Mouse (Mus musculus) cerebellum, adult 2 months (tissue): Measurements from ENCODE around the gene Rab20.

Experiments
- CTCF ChIP-seq: fragments of 200-500 bp; IDR thresholded peaks from 2 replicates; pipeline ENCODE4 v1.5.1; 2011; ENCODE audit warnings: low read depth, mild to moderate bottlenecking, control low read depth, low read length, moderate library complexity, borderline replicate concordance; ENCODE audit not compliant: insufficient read depth
- POLR2A ChIP-seq: fragments of 200-500 bp; IDR thresholded peaks from 2 replicates; pipeline ENCODE4 v1.6.1; 2011; ENCODE audit warnings: low read length, control low read depth, borderline replicate concordance; ENCODE audit not compliant: insufficient read depth

DNA sequence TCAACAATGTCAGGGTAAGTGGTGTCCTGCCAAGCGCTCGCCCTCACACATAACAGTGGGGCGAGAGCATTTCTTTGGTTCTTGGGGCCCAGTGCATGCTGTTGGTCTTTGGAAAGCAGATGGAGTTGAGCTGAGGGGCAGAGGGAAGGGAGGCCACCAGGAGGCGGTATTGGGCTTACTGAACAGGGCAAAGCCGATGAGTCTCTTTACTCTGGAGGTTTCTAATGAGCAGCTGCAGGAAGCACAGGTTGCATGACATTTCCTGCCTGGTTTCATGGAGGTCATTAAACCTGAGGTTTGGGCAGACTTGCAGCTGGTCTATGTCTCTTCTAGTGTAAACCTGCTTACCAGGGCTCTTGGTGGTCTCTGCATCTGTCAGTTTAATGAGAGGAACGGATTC is 28.3 kb upstream of the Rab20 start:
- TF ChIP-seq CTCF (peak; percentile 60; the same call in 1 of the 2 replicates), POLR2A (no peak)
